Mouse (Mus musculus): Measurements from ENCODE around the gene Dock2. TPM values are rescaled to one million over a fixed set of nuclear protein-coding genes. Genes with fewer than 3 reads are reported as not detected.

Gene Dock2
- polyA plus RNA-seq, 1 experiment from 2014 or later: 0.66 TPM

GRCm38 (mm10) chr11:34762570-34763127 is 21.0 kb downstream of the Dock2 start:
- no peaks in the 10 kb centered on the region for H3K27me3 ChIP-seq
- H3K4me2 ChIP-seq: no peak overlapping the region
- WGBS: 87% methylated on average over 5 of the region's 5 CpGs
- no peaks in the 10 kb centered on the region for H3K4me1 ChIP-seq
- no peak overlapping the region for H3K4me3 ChIP-seq (replicated peaks)
- H3K36me3 ChIP-seq (replicated peaks): no peaks in the 10 kb centered on the region
- H3K9ac ChIP-seq: no peak overlapping the region
- ATAC-seq (ENCODE audit: low FRiP score): no peak
- H3K27ac ChIP-seq: no peak overlapping the region
- H3K9me3 ChIP-seq: 0 out of 2 replicates have a peak, but pooled peaks cover 3% of the 10 kb centered on the region

GRCm38 (mm10) chr11:34762125-34762524 is 21.6 kb downstream of the Dock2 start:
- Histone ChIP-seq H3K4me2 (no peak overlapping the region), H3K27me3 (no peaks in the 10 kb centered on the region), H3K9ac (no peak overlapping the region), H3K36me3 (replicated peaks) (no peaks in the 10 kb centered on the region), H3K4me3 (replicated peaks) (no peak overlapping the region), H3K4me1 (no peaks in the 10 kb centered on the region), H3K27ac (no peak overlapping the region), H3K9me3 (0 out of 2 replicates have a peak, but pooled peaks cover 3% of the 10 kb centered on the region)
- 88% methylated on average over 6 of the region's 6 CpGs for whole genome bisulfite sequencing
- ATAC-seq (ENCODE audit: low FRiP score): no peak

GRCm38 (mm10) chr11:34759582-34759981 is 24.1 kb downstream of the Dock2 start:
- no peaks in the 10 kb centered on the region for H3K9me3 ChIP-seq
- no peak overlapping the region for H3K27ac ChIP-seq
- H3K4me2 ChIP-seq: no peak overlapping the region
- H3K4me3 ChIP-seq (replicated peaks): no peak overlapping the region
- 88% methylated on average over 4 of the region's 4 CpGs for WGBS
- H3K27me3 ChIP-seq: no peaks in the 10 kb centered on the region
- ATAC-seq (ENCODE audit: low FRiP score): no peak
- H3K36me3 ChIP-seq (replicated peaks): no peaks in the 10 kb centered on the region
- no peak overlapping the region for H3K9ac ChIP-seq
- H3K4me1 ChIP-seq: no peaks in the 10 kb centered on the region

- Histone ChIP-seq H3K27me3 (no peaks in the 10 kb centered on the region), H3K4me1 (peaks cover 7% of the 10 kb centered on the region), H3K36me3 (replicated peaks) (no peaks in the 10 kb centered on the region), H3K9me3 (no peaks in the 10 kb centered on the region), H3K27ac (no peak overlapping the region), H3K4me3 (replicated peaks) (no peak overlapping the region), H3K4me2 (no peak overlapping the region), H3K9ac (no peak overlapping the region)
- 65% methylated on average over 1 of the region's 1 CpGs for WGBS
- ATAC-seq (ENCODE audit: low FRiP score): no peak
Observed at GRCm38 (mm10) chr11:34741081-34741480, 42.6 kb downstream of the Dock2 start.

GRCm38 (mm10) chr11:34739816-34740215 is 43.9 kb downstream of the Dock2 start:
- 92% methylated on average over 3 of the region's 3 CpGs for WGBS
- Histone ChIP-seq H3K27ac (no peak overlapping the region), H3K4me3 (replicated peaks) (no peak overlapping the region), H3K4me1 (peaks cover 7% of the 10 kb centered on the region), H3K9ac (no peak overlapping the region), H3K4me2 (no peak overlapping the region), H3K9me3 (no peaks in the 10 kb centered on the region), H3K27me3 (no peaks in the 10 kb centered on the region), H3K36me3 (replicated peaks) (no peaks in the 10 kb centered on the region)
- no peak for ATAC-seq (ENCODE audit: low FRiP score)

GRCm38 (mm10) chr11:34738945-34739344 is 44.7 kb downstream of the Dock2 start:
- ATAC-seq (ENCODE audit: low FRiP score): peak; percentile 63
- Histone ChIP-seq H3K4me2 (no peak overlapping the region), H3K4me1 (peaks cover 7% of the 10 kb centered on the region), H3K36me3 (replicated peaks) (no peaks in the 10 kb centered on the region), H3K4me3 (replicated peaks) (no peak overlapping the region), H3K9me3 (no peaks in the 10 kb centered on the region), H3K27me3 (no peaks in the 10 kb centered on the region), H3K27ac (no peak overlapping the region), H3K9ac (no peak overlapping the region)
- WGBS: 3% methylated on average over 1 of the region's 1 CpGs

- no peak for ATAC-seq (ENCODE audit: low FRiP score)
- Histone ChIP-seq H3K27ac (no peak overlapping the region), H3K27me3 (0 out of 2 replicates have a peak, but pooled peaks cover 3% of the 10 kb centered on the region), H3K9me3 (no peaks in the 10 kb centered on the region), H3K4me2 (no peak overlapping the region), H3K36me3 (replicated peaks) (no peaks in the 10 kb centered on the region), H3K4me3 (replicated peaks) (no peak overlapping the region), H3K4me1 (peaks cover 7% of the 10 kb centered on the region), H3K9ac (no peak overlapping the region)
- 96% methylated on average over 4 of the region's 4 CpGs for WGBS
Observed at GRCm38 (mm10) chr11:34737193-34737592, 46.5 kb downstream of the Dock2 start.

GRCm38 (mm10) chr11:34734033-34734432 is 49.7 kb downstream of the Dock2 start:
- H3K4me3 ChIP-seq (replicated peaks): no peak overlapping the region
- 0 out of 2 replicates have a peak, but pooled peaks cover 3% of the 10 kb centered on the region for H3K27me3 ChIP-seq
- ATAC-seq (ENCODE audit: low FRiP score): peak; percentile 52; the same call in 1 of the 2 replicates
- no peak overlapping the region for H3K27ac ChIP-seq
- H3K9ac ChIP-seq: no peak overlapping the region
- H3K9me3 ChIP-seq: no peaks in the 10 kb centered on the region
- H3K4me1 ChIP-seq: peaks cover 10% of the 10 kb centered on the region
- H3K36me3 ChIP-seq (replicated peaks): no peaks in the 10 kb centered on the region
- no peak overlapping the region for H3K4me2 ChIP-seq
- WGBS: 50% methylated on average over 3 of the region's 3 CpGs

GRCm38 (mm10) chr11:34727467-34727866 is 56.2 kb downstream of the Dock2 start:
- Histone ChIP-seq H3K9ac (no peak overlapping the region), H3K9me3 (no peaks in the 10 kb centered on the region), H3K27me3 (0 out of 2 replicates have a peak, but pooled peaks cover 2% of the 10 kb centered on the region), H3K4me3 (replicated peaks) (no peak overlapping the region), H3K27ac (no peak overlapping the region), H3K4me1 (0 out of 2 replicates have a peak, but pooled peaks cover 7% of the 10 kb centered on the region), H3K36me3 (replicated peaks) (no peaks in the 10 kb centered on the region), H3K4me2 (no peak overlapping the region)
- WGBS: 86% methylated on average over 3 of the region's 3 CpGs
- ATAC-seq (ENCODE audit: low FRiP score): no peak

- Histone ChIP-seq H3K4me2 (no peak overlapping the region), H3K4me1 (0 out of 2 replicates have a peak, but pooled peaks cover 7% of the 10 kb centered on the region), H3K27me3 (no peaks in the 10 kb centered on the region), H3K9me3 (no peaks in the 10 kb centered on the region), H3K27ac (no peak overlapping the region), H3K4me3 (replicated peaks) (no peak overlapping the region), H3K36me3 (replicated peaks) (no peaks in the 10 kb centered on the region), H3K9ac (no peak overlapping the region)
- 83% methylated on average over 9 of the region's 9 CpGs for WGBS
- ATAC-seq (ENCODE audit: low FRiP score): no peak
Observed at GRCm38 (mm10) chr11:34726699-34727347, 56.9 kb downstream of the Dock2 start.

- Histone ChIP-seq H3K4me1 (no peaks in the 10 kb centered on the region), H3K36me3 (replicated peaks) (no peaks in the 10 kb centered on the region)
- ATAC-seq (ENCODE audit: low FRiP score): no peak
Observed at GRCm38 (mm10) chr11:34713360-34713759, 70.3 kb downstream of the Dock2 start.

GRCm38 (mm10) chr11:34708278-34708677 is 75.4 kb downstream of the Dock2 start:
- Histone ChIP-seq H3K4me2 (no peak overlapping the region), H3K27me3 (no peaks in the 10 kb centered on the region), H3K27ac (no peak overlapping the region), H3K9me3 (no peaks in the 10 kb centered on the region), H3K9ac (no peak overlapping the region), H3K4me3 (replicated peaks) (no peak overlapping the region), H3K4me1 (no peaks in the 10 kb centered on the region), H3K36me3 (replicated peaks) (no peaks in the 10 kb centered on the region)
- ATAC-seq (ENCODE audit: low FRiP score): no peak
- 91% methylated on average over 11 of the region's 11 CpGs for WGBS

More at GRCm38 (mm10) chr11:34713360-34713759, 70.3 kb downstream of the Dock2 start:
- H3K27ac ChIP-seq: no peak overlapping the region
- H3K4me2 ChIP-seq: no peak overlapping the region
- H3K4me3 ChIP-seq (replicated peaks): no peak overlapping the region
- no peaks in the 10 kb centered on the region for H3K9me3 ChIP-seq
- H3K27me3 ChIP-seq: no peaks in the 10 kb centered on the region
- no peak overlapping the region for H3K9ac ChIP-seq
- WGBS: 89% methylated on average over 5 of the region's 5 CpGs

GRCm38 (mm10) chr11:34707360-34707759 is 76.3 kb downstream of the Dock2 start:
- Histone ChIP-seq H3K4me3 (replicated peaks) (no peak overlapping the region), H3K27ac (no peak overlapping the region), H3K36me3 (replicated peaks) (no peaks in the 10 kb centered on the region), H3K4me2 (no peak overlapping the region), H3K27me3 (no peaks in the 10 kb centered on the region), H3K9ac (no peak overlapping the region), H3K9me3 (no peaks in the 10 kb centered on the region), H3K4me1 (no peaks in the 10 kb centered on the region)
- 91% methylated on average over 5 of the region's 5 CpGs for WGBS
- no peak for ATAC-seq (ENCODE audit: low FRiP score)

Data from forebrain, embryonic 12.5 days (tissue).